Mouse (Mus musculus) forebrain, embryonic 16.5 days (tissue): Measurements from ENCODE around the gene Usp54. TPM values are rescaled to one million over a fixed set of nuclear protein-coding genes. Genes with fewer than 3 reads are reported as not detected.
"Not testable (repeated sequence)": the region's sequence is repeated elsewhere in the genome, so short reads cannot be mapped to it uniquely, and the experiment has no call there.

Experiments used
- ATAC-seq: fragments of 200-750 bp; cut with Nextera tagmentation; 2 replicates; pipeline ENCODE4 v1.8.0; 2017; ENCODE audit warnings: mild to moderate bottlenecking, moderate library complexity
- H3K27ac ChIP-seq: fragments of 300-500 bp; sonication (generic); 2 replicates; pipeline ENCODE4 v1.5.1; 2014; ENCODE audit warnings: low read length, control low read depth
- H3K27me3 ChIP-seq: fragments of 300-500 bp; sonication (generic); replicated peaks from 2 replicates; pipeline ENCODE4 v1.6.1; 2014; ENCODE audit warnings: low read length; ENCODE audit not compliant: control insufficient read depth, insufficient read depth
- H3K36me3 ChIP-seq: fragments of 300-500 bp; sonication (generic); 2 replicates; pipeline ENCODE4 v1.6.1; 2014; ENCODE audit not compliant: control insufficient read depth, insufficient read depth
- H3K4me1 ChIP-seq: fragments of 300-500 bp; sonication (generic); replicated peaks from 2 replicates; pipeline ENCODE4 v1.6.1; 2014; ENCODE audit warnings: low read length; ENCODE audit not compliant: control insufficient read depth, insufficient read depth
- H3K4me2 ChIP-seq: fragments of 300-500 bp; sonication (generic); 2 replicates; pipeline ENCODE4 v1.6.1; 2014; ENCODE audit warnings: mild to moderate bottlenecking, low read length, control low read depth
- H3K4me3 ChIP-seq: fragments of 300-500 bp; sonication (generic); replicated peaks from 2 replicates; pipeline ENCODE4 v1.5.1; 2014; ENCODE audit warnings: mild to moderate bottlenecking, low read length, control low read depth
- H3K9ac ChIP-seq: fragments of 300-500 bp; sonication (generic); replicated peaks from 2 replicates; pipeline ENCODE4 v1.6.1; 2014; ENCODE audit warnings: low read depth, low read length, control low read depth
- H3K9me3 ChIP-seq: fragments of 300-500 bp; sonication (generic); 2 replicates; pipeline ENCODE4 v1.6.1; 2016; ENCODE audit warnings: low read length; ENCODE audit not compliant: control insufficient read depth
- WGBS: fragments of 180-500 bp; shearing (Covaris S2); extraction: QIAGEN DNeasy Blood & Tissue Kit; methylation state at CpG from one replicate; pipeline ENCODE4 v1.1.7; 2014; 5-methylcytosine and 5-hydroxymethylcytosine counted together
- polyA plus RNA-seq: library from polyadenylated mRNA; unstranded; fragments of >200 nt; fragmentation: Nextera tagmentation; extraction: Ambion mirVana; gene quantifications from 2 replicates; pipeline ENCODE4 v1.2.1, GENCODE M21; 2015

The Usp54 gene
- polyA plus RNA-seq, 1 experiment from 2014 or later, result 11.1 TPM

DNA sequence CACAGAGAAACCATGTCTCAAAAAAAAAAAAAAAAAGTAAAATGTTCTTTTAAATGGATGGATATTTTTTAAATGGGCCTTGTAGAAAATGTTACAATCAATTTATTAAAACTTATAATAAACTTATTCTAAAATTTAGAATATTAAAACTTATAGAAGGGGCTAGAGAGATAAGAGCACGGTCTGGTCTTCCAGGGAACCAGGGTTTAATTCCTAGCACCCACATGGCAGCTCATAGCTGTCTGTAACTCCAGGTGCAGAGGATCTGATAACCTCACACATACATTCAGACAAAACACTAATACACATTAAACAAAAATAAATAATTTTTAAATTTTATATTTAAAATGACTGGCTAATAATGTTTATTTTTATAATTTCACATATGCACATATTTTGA lies 39.6 kb downstream of the Usp54 start:
- Histone ChIP-seq H3K4me1 (no peaks in the 10 kb centered on the region; the same call in 1 of the 2 replicates), H3K9ac (no peak overlapping the region), H3K27ac (no peak overlapping the region), H3K4me2 (no peak overlapping the region), H3K36me3 (no peaks in the 10 kb centered on the region), H3K4me3 (no peak overlapping the region), H3K9me3 (no peaks in the 10 kb centered on the region), H3K27me3 (no peaks in the 10 kb centered on the region)
- 88% methylated on average over 1 of the region's 1 CpGs for WGBS
- no peak for ATAC-seq

DNA sequence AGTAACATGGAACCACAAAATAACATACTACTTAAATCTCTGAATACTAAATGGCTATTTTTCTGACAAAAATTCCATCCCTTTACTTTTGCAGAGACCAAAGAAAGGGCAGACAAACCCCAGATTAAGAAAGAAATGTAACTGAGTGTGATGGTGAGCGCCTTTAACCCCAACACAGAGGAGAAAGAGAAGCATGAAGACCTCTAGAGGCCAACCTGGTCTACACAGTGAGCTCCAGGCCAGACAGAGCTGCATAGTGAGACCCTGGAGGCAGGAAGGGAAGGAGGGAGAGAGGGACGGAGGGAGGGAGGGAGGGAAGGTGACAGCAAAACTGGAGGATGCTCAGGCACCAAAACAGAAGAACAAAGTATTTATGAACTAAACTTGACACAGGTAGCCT lies 40.7 kb downstream of the Usp54 start:
- Histone ChIP-seq H3K9ac (no peak overlapping the region), H3K9me3 (no peaks in the 10 kb centered on the region), H3K4me1 (peaks cover 4% of the 10 kb centered on the region), H3K4me3 (no peak overlapping the region), H3K4me2 (no peak overlapping the region), H3K36me3 (no peaks in the 10 kb centered on the region), H3K27ac (no peak overlapping the region), H3K27me3 (no peaks in the 10 kb centered on the region)
- ATAC-seq, result no peak
- WGBS, result 78% methylated on average over 2 of the region's 2 CpGs

DNA sequence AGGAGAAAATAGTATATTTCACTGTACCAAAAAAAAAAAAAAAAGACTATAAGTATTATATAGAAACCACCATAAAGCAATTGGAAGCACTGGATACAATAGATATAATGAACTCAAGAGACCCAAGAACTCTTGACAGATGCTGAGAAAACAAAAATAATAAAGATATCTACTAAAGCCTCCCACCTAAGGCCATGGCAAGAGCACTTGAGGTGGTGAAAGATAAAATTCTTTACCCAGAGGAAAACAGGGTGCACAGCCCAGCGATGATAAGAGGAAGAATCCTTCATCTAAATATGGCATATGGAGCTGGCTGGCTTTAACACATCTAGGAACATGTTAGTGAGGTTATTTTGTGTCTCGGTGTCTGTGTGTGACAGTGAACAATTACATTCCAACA lies 41.3 kb downstream of the Usp54 start:
- Histone ChIP-seq H3K9me3 (no peaks in the 10 kb centered on the region), H3K4me2 (no peak overlapping the region), H3K27ac (no peak overlapping the region), H3K36me3 (no peaks in the 10 kb centered on the region), H3K4me1 (peaks cover 4% of the 10 kb centered on the region), H3K9ac (no peak overlapping the region), H3K27me3 (no peaks in the 10 kb centered on the region), H3K4me3 (no peak overlapping the region)
- ATAC-seq, result no peak
- WGBS, result 88% methylated on average over 2 of the region's 2 CpGs

DNA sequence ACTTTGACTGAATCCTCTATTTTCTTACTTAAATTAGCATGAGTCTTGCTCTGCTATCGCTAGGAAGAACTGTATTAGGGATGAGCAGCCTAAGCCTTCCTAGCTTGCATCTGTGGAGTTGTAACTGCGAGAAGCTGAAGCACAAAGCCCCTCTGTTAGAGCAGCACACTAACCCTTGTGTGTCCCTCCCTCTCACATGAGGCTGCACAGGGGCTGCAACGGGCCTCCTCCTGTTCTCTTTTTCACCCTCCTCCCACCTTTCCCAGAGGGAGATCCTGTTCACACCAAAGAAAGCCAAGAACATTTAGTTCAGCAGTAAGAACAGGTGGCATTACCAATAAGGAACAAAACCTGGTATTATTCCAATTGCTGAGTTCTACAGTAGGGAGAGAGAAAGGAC lies 45.1 kb downstream of the Usp54 start:
- Histone ChIP-seq H3K36me3 (no peaks in the 10 kb centered on the region), H3K4me1 (peaks cover 4% of the 10 kb centered on the region), H3K9ac (no peak overlapping the region), H3K4me2 (no peak overlapping the region), H3K9me3 (no peaks in the 10 kb centered on the region), H3K27me3 (no peaks in the 10 kb centered on the region), H3K4me3 (no peak overlapping the region), H3K27ac (no peak overlapping the region)
- 0 out of 2 replicates have a peak, but pooled peaks have one; percentile 33 for ATAC-seq
- 11% methylated on average over 3 of the region's 3 CpGs for WGBS

DNA sequence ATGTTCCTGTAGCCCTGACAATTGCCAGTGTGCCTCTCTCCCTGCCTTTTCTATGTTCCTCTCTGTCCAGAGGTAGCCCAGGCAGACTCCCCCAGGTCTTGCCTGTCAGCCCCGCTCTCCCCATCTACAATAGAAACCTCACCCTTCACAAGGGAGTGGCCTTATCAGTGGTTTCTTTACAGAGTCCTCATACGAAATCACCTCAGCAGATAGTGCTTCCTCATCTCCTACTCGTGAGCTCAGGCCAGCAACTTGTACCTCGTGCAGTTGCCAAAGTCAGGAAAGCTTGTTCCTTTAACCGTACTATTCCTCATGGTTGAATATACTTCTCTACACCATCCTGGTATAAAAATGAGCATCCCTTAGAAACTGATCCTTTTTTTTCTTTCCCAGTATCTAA lies 53.4 kb downstream of the Usp54 start:
- no peak for ATAC-seq
- H3K4me3 ChIP-seq, result no peak overlapping the region
- no peaks in the 10 kb centered on the region; the same call in 1 of the 2 replicates for H3K36me3 ChIP-seq
- no peaks in the 10 kb centered on the region for H3K9me3 ChIP-seq
- WGBS, result 93% methylated on average over 5 of the region's 5 CpGs
- no peaks in the 10 kb centered on the region for H3K4me1 ChIP-seq
- no peak overlapping the region for H3K27ac ChIP-seq
- H3K4me2 ChIP-seq, result no peak overlapping the region
- no peaks in the 10 kb centered on the region for H3K27me3 ChIP-seq
- H3K9ac ChIP-seq, result no peak overlapping the region

DNA sequence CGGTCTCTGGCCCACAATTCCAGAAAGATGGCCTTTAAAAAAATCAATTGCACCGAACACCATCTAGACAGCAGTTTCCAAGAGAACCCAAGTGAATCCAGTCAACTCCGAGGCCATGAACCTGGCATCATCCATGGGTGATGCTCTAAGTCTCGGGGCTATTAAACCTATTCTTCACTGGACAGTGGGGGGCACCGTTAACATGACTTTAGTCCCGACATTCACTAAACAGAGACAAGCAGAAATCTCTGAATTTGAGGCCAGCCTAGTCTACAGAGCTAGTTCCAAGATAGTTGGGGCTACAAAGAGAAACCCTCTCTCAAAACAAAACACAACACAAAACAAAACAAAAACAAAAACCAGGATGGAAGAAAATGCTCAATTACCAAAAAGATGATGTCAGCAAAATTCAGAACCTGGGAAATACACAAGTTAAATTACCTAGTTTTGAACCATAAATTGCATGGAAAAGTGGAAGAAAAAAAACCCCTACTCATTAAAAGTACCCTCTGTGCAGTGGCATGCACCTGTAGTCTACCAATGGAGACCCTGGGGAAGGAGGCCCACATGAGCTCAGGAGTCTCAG lies 61.9 kb downstream of the Usp54 start:
- no peak for ATAC-seq
- 65% methylated on average over 6 of the region's 6 CpGs for WGBS
- no peak overlapping the region for H3K9ac ChIP-seq
- no peaks in the 10 kb centered on the region for H3K9me3 ChIP-seq
- no peak overlapping the region for H3K27ac ChIP-seq
- H3K36me3 ChIP-seq, result no peaks in the 10 kb centered on the region; the same call in 1 of the 2 replicates
- no peak overlapping the region for H3K4me3 ChIP-seq
- no peaks in the 10 kb centered on the region for H3K27me3 ChIP-seq
- H3K4me2 ChIP-seq, result no peak overlapping the region
- no peaks in the 10 kb centered on the region for H3K4me1 ChIP-seq

DNA sequence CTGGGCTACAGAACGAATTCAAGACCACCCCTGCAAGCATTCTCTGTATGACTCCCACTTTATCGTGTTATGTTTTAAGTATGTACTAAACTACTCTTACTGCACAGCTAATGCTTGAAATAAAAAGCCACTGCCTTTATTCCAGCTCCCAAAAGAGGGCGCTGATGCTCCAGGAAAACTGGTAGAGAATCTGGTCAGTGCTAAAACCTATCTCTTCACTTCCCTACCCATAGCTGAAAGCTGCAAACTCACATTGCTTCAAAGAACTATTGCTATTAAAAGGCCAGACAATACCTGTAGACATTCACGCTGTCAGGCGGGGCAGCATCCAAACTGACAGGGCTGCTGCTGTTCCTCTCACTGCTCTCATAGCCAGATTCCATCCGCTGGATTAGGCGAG lies 64.7 kb downstream of the Usp54 start:
- H3K9me3 ChIP-seq, result no peaks in the 10 kb centered on the region
- H3K36me3 ChIP-seq, result no peaks in the 10 kb centered on the region
- no peak overlapping the region for H3K4me2 ChIP-seq
- no peaks in the 10 kb centered on the region for H3K27me3 ChIP-seq
- H3K4me3 ChIP-seq, result no peak overlapping the region
- peak; percentile 33; the same call in 1 of the 2 replicates for ATAC-seq
- H3K4me1 ChIP-seq, result no peaks in the 10 kb centered on the region
- no peak overlapping the region for H3K9ac ChIP-seq
- no peak overlapping the region for H3K27ac ChIP-seq
- 53% methylated on average over 7 of the region's 7 CpGs for WGBS

DNA sequence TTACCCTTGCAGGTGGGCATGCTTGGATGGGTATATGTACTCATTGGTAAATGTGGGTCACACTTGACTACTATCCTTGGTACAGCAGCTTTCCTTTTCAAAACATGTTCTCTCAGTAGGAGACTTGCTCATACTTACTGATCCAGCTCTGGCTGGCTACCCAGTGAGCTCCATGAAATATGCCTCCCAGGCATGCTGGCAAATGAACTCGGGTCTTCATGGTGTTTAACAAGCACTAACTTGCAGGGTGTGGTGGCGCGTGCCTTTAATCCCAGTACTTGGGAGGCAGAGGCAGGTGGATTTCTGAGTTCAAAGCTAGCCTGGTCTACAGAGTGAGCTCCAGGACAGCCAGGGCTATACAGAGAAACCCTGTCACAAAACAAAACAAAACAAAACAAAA lies 67.7 kb downstream of the Usp54 start:
- ATAC-seq, H3K27me3 ChIP-seq, H3K9me3 ChIP-seq, H3K9ac ChIP-seq, H3K4me3 ChIP-seq, H3K4me1 ChIP-seq, H3K27ac ChIP-seq, H3K36me3 ChIP-seq, H3K4me2 ChIP-seq: not testable (repeated sequence)
- 94% methylated on average over 3 of the region's 3 CpGs for WGBS

DNA sequence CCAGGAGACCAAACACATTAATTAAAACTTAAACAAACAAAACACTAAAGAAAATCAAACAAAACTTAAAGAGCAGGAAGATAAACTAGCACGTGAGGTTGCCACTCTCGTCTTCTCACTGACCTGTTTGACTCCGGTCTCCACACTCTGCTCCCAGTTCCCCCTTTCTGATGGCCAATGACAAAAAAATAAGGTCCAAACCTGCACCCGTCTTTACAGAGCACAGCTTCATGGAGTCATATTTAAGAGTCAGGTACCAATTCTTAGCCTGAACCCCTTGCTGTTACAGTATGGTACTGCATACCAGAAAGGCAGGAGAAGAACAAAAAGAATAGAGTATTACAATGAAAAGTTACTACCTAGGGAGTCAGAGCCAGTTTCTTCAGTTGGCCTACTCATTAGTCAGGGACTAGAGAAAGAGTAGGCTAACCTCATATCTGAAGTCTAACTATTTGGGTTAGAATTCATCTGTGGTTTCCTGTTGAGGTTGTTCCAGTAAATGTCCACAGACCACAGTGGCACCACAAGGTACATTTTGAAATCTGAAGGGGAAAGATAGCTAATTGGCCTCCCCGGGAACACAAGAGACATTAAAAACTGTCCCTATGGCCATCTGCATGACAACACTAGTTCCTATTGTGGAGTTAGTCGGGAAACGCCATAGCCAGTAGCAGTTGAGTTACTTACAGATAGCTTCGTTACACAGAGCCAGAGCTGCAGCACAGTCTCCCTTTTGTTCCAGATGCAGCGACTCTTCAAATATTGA lies 75.4 kb downstream of the Usp54 start:
- no peaks in the 10 kb centered on the region for H3K4me1 ChIP-seq
- no peaks in the 10 kb centered on the region for H3K9me3 ChIP-seq
- H3K4me3 ChIP-seq, result no peak overlapping the region
- no peaks in the 10 kb centered on the region for H3K27me3 ChIP-seq
- no peak overlapping the region for H3K9ac ChIP-seq
- 68% methylated on average over 9 of the region's 9 CpGs for WGBS
- no peak overlapping the region for H3K27ac ChIP-seq
- H3K36me3 ChIP-seq, result peaks cover 24% of the 10 kb centered on the region
- no peak overlapping the region for H3K4me2 ChIP-seq
- ATAC-seq, result no peak
